Mouse (Mus musculus): ENCODE data around the gene Adarb2. TPM values are rescaled to one million over a fixed set of nuclear protein-coding genes. Genes with fewer than 3 reads are reported as not detected.

Gene Adarb2
- polyA plus RNA-seq, 1 experiment: not detected

- H3K27me3 ChIP-seq (ENCODE audit: control insufficient read depth): no peaks in the 10 kb centered on the region
- no peak for TF ChIP-seq TAL1 (IDR thresholded peaks at IDR 0.05; ENCODE audit: low read length)
- TF ChIP-seq GATA1 (IDR thresholded peaks at IDR 0.05; ENCODE audit: low read length): no peak
- no peaks in the 10 kb centered on the region for H3K4me1 ChIP-seq (ENCODE audit: control insufficient read depth)
- H3K36me3 ChIP-seq (ENCODE audit: control insufficient read depth): no peaks in the 10 kb centered on the region
- no peaks in the 10 kb centered on the region for H3K9me3 ChIP-seq (ENCODE audit: control insufficient read depth, low read length)
- no peak overlapping the region for H3K4me3 ChIP-seq (replicated peaks)
Measured at GRCm38 (mm10) chr13:8467591-8468366, 265.1 kb downstream of the Adarb2 start.

- H3K4me1 ChIP-seq (ENCODE audit: control insufficient read depth): no peaks in the 10 kb centered on the region
- H3K9me3 ChIP-seq (ENCODE audit: control insufficient read depth, low read length): no peaks in the 10 kb centered on the region
- no peak for TF ChIP-seq TAL1 (IDR thresholded peaks at IDR 0.05; ENCODE audit: low read length)
- no peak for TF ChIP-seq GATA1 (IDR thresholded peaks at IDR 0.05; ENCODE audit: low read length)
- no peak overlapping the region for H3K4me3 ChIP-seq (replicated peaks)
- no peaks in the 10 kb centered on the region for H3K27me3 ChIP-seq (ENCODE audit: control insufficient read depth)
- no peaks in the 10 kb centered on the region for H3K36me3 ChIP-seq (ENCODE audit: control insufficient read depth)
Measured at GRCm38 (mm10) chr13:8476237-8476636, 273.6 kb downstream of the Adarb2 start.

- no peaks in the 10 kb centered on the region for H3K4me1 ChIP-seq (ENCODE audit: control insufficient read depth)
- no peaks in the 10 kb centered on the region for H3K27me3 ChIP-seq (ENCODE audit: control insufficient read depth)
- no peak for TF ChIP-seq GATA1 (IDR thresholded peaks at IDR 0.05; ENCODE audit: low read length)
- TF ChIP-seq TAL1 (IDR thresholded peaks at IDR 0.05; ENCODE audit: low read length): no peak
- no peaks in the 10 kb centered on the region for H3K36me3 ChIP-seq (ENCODE audit: control insufficient read depth)
- no peak overlapping the region for H3K4me3 ChIP-seq (replicated peaks)
- no peaks in the 10 kb centered on the region for H3K9me3 ChIP-seq (ENCODE audit: control insufficient read depth, low read length)
Measured at GRCm38 (mm10) chr13:8478731-8479130, 276.1 kb downstream of the Adarb2 start.

DNA sequence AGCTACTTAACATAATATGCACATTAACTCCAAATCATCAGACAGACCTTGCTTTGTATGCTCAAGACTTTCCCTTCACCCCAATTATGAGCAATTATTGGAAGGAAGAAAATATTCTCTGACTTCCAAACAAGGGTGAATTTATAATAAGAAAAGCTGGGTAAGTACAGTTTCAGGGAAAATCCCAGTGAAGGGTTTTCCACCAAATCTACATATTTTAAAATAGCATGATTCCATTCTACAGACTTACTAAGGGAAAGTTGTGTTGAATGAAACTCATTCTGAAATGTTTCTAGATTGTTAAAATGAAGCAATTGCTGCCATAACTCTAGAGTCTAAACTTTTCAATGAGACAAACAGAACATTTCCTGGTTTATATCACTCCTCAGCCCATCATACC is 277.3 kb downstream of the Adarb2 start:
- H3K4me3 ChIP-seq (replicated peaks): no peak overlapping the region
- no peaks in the 10 kb centered on the region for H3K9me3 ChIP-seq (ENCODE audit: control insufficient read depth, low read length)
- no peaks in the 10 kb centered on the region for H3K4me1 ChIP-seq (ENCODE audit: control insufficient read depth)
- H3K36me3 ChIP-seq (ENCODE audit: control insufficient read depth): no peaks in the 10 kb centered on the region
- TF ChIP-seq GATA1 (IDR thresholded peaks at IDR 0.05; ENCODE audit: low read length) (no peak), TAL1 (IDR thresholded peaks at IDR 0.05; ENCODE audit: low read length) (no peak)
- H3K27me3 ChIP-seq (ENCODE audit: control insufficient read depth): no peaks in the 10 kb centered on the region

GRCm38 (mm10) chr13:8481347-8481746 is 278.7 kb downstream of the Adarb2 start:
- no peaks in the 10 kb centered on the region for H3K4me1 ChIP-seq (ENCODE audit: control insufficient read depth)
- no peaks in the 10 kb centered on the region for H3K36me3 ChIP-seq (ENCODE audit: control insufficient read depth)
- H3K4me3 ChIP-seq (replicated peaks): no peak overlapping the region
- H3K9me3 ChIP-seq (ENCODE audit: control insufficient read depth, low read length): no peaks in the 10 kb centered on the region
- no peaks in the 10 kb centered on the region for H3K27me3 ChIP-seq (ENCODE audit: control insufficient read depth)
- no peak for TF ChIP-seq TAL1 (IDR thresholded peaks at IDR 0.05; ENCODE audit: low read length)
- TF ChIP-seq GATA1 (IDR thresholded peaks at IDR 0.05; ENCODE audit: low read length): no peak

DNA sequence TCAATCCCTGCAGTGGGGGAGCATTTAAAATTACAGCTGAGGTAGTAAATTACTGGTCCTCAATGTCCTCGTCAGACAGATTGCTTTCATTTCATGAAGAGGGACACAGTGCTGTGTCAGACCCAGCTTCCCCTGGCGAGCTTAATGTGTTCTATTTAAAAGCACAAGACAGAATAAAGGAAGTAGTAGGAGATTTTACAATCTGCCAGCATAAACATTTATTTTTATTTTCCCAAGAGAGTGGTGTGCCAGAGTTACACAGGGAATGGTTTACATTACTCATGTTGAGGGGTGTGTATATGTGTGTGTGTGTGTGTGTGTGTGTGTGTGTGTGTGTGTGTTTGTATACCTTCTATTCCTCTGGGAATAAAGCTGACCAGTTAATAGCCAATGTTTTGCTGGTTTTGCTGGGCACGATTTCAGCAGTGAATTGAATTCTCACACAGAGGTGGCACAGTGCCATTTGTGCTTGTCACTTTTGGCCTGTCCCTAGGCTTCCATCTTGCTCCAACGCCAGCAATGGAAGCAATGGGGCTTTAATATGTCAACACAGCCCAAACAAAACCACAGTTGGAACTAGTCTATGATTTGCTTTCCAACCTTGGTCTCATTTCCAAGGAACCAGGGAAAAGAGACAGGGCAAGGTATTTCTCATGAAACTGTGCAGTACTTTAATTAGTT is 282.1 kb downstream of the Adarb2 start:
- H3K4me1 ChIP-seq (ENCODE audit: control insufficient read depth): no peaks in the 10 kb centered on the region
- no peaks in the 10 kb centered on the region for H3K36me3 ChIP-seq (ENCODE audit: control insufficient read depth)
- no peak overlapping the region for H3K4me3 ChIP-seq (replicated peaks)
- TF ChIP-seq GATA1 (IDR thresholded peaks at IDR 0.05; ENCODE audit: low read length) (no peak), TAL1 (IDR thresholded peaks at IDR 0.05; ENCODE audit: low read length) (no peak)
- no peaks in the 10 kb centered on the region for H3K27me3 ChIP-seq (ENCODE audit: control insufficient read depth)
- no peaks in the 10 kb centered on the region for H3K9me3 ChIP-seq (ENCODE audit: control insufficient read depth, low read length)

GRCm38 (mm10) chr13:8487756-8488434 is 285.2 kb downstream of the Adarb2 start:
- TF ChIP-seq TAL1 (IDR thresholded peaks at IDR 0.05; ENCODE audit: low read length) (no peak), GATA1 (IDR thresholded peaks at IDR 0.05; ENCODE audit: low read length) (no peak)
- Histone ChIP-seq H3K36me3 (ENCODE audit: control insufficient read depth) (no peaks in the 10 kb centered on the region), H3K4me3 (replicated peaks) (no peak overlapping the region), H3K27me3 (ENCODE audit: control insufficient read depth) (no peaks in the 10 kb centered on the region), H3K9me3 (ENCODE audit: control insufficient read depth, low read length) (no peaks in the 10 kb centered on the region), H3K4me1 (ENCODE audit: control insufficient read depth) (no peaks in the 10 kb centered on the region)

- no peaks in the 10 kb centered on the region for H3K36me3 ChIP-seq (ENCODE audit: control insufficient read depth)
- no peaks in the 10 kb centered on the region for H3K9me3 ChIP-seq (ENCODE audit: control insufficient read depth, low read length)
- TF ChIP-seq TAL1 (IDR thresholded peaks at IDR 0.05; ENCODE audit: low read length) (no peak), GATA1 (IDR thresholded peaks at IDR 0.05; ENCODE audit: low read length) (no peak)
- H3K27me3 ChIP-seq (ENCODE audit: control insufficient read depth): no peaks in the 10 kb centered on the region
- no peak overlapping the region for H3K4me3 ChIP-seq (replicated peaks)
- no peaks in the 10 kb centered on the region for H3K4me1 ChIP-seq (ENCODE audit: control insufficient read depth)
Measured at GRCm38 (mm10) chr13:8493363-8493762, 290.7 kb downstream of the Adarb2 start.

DNA sequence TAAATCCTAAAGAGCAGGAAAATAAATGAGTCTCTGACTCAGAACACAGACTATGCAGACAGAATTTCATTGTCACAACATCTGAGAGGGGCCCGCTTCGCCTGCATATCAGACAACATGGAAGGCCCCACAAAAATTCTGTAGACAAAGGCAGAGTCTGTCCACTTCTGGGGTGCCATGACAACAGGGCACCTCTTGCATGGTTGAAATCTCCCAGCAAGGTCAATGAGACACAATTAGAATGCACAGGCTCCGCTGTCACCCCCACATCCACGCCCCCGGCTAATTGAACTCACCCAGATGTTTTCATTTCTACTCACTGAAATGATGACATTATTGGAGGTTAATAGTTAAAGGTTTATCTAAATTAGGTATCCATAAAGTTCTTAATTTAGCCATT is 296.9 kb downstream of the Adarb2 start:
- Histone ChIP-seq H3K9me3 (ENCODE audit: control insufficient read depth, low read length) (no peaks in the 10 kb centered on the region), H3K4me3 (replicated peaks) (no peak overlapping the region), H3K4me1 (ENCODE audit: control insufficient read depth) (no peaks in the 10 kb centered on the region), H3K27me3 (ENCODE audit: control insufficient read depth) (no peaks in the 10 kb centered on the region), H3K36me3 (ENCODE audit: control insufficient read depth) (no peaks in the 10 kb centered on the region)
- TF ChIP-seq TAL1 (IDR thresholded peaks at IDR 0.05; ENCODE audit: low read length): no peak
- TF ChIP-seq GATA1 (IDR thresholded peaks at IDR 0.05; ENCODE audit: low read length): no peak
